Mouse (Mus musculus) G1E (cell line): ENCODE results near the gene Mon2. TPM values are rescaled to one million over a fixed set of nuclear protein-coding genes. Genes with fewer than 3 reads are reported as not detected.
A peak's percentile ranks its signal among the peaks of the same experiment; 100 is the strongest.

Source experiments
- ATAC-seq: 2 replicates; pipeline ENCODE4 v1.8.0; 2016; ENCODE audit warnings: mild to moderate bottlenecking; ENCODE audit not compliant: insufficient number of reproducible peaks, poor library complexity, low FRiP score, severe bottlenecking; ENCODE audit errors: extremely low read depth
- DNase-seq: peaks from one replicate; pipeline ENCODE4 v3.0.0; 2012; ENCODE audit warnings: low spot score
- H3K27me3 ChIP-seq: 2 replicates; pipeline ENCODE4 v1.6.1; 2012; ENCODE audit warnings: mild to moderate bottlenecking, low read length, inconsistent platforms; ENCODE audit not compliant: insufficient read depth
- H3K36me3 ChIP-seq: replicated peaks from 2 replicates; pipeline ENCODE3; 2012; ENCODE audit warnings: mild to moderate bottlenecking, inconsistent platforms
- H3K4me1 ChIP-seq: 2 replicates; pipeline ENCODE4 v1.6.1; 2012; ENCODE audit warnings: low read depth, low read length, inconsistent platforms, mixed read lengths; ENCODE audit not compliant: insufficient read depth
- H3K4me3 ChIP-seq: 2 replicates; pipeline ENCODE4 v1.5.1; 2012; ENCODE audit warnings: low read depth, mild to moderate bottlenecking, inconsistent platforms, low read length, moderate library complexity, mixed read lengths
- H3K9me3 ChIP-seq: replicated peaks from 2 replicates; pipeline ENCODE4 v1.6.1; 2012; ENCODE audit warnings: inconsistent platforms
- CTCF ChIP-seq: IDR thresholded peaks from 2 replicates; pipeline ENCODE4 v1.5.1; 2012; ENCODE audit warnings: low read depth, low read length, inconsistent platforms, mixed read lengths
- GATA1 ChIP-seq: IDR thresholded peaks from 2 replicates; pipeline ENCODE4 v1.6.1; 2012; ENCODE audit warnings: borderline replicate concordance, low read length, inconsistent platforms, mixed read lengths
- GATA2 ChIP-seq: IDR thresholded peaks from 2 replicates; pipeline ENCODE4 v1.6.1; 2012; ENCODE audit warnings: low read depth, low read length, inconsistent platforms, borderline replicate concordance
- POLR2AphosphoS5 ChIP-seq: IDR thresholded peaks from 2 replicates; pipeline ENCODE4 v1.6.1; 2012; ENCODE audit warnings: low read depth, low read length, inconsistent platforms; ENCODE audit not compliant: insufficient replicate concordance
- TAL1 ChIP-seq: conservative IDR thresholded peaks from 2 replicates; pipeline ENCODE4 v1.6.1; 2012; ENCODE audit warnings: low read depth, low read length, inconsistent platforms, mixed read lengths
- polyA plus RNA-seq: library from polyadenylated mRNA; stranded (reverse); fragments of >175 nt; gene quantifications from 2 replicates; pipeline ENCODE4 v1.2.3, GENCODE M21; 2012
- total RNA-seq, 2 experiments: library from RNA; stranded (forward) in 1 of 2; stranded (reverse) in 1 of 2; fragments of 200-1000 nt in 1 of 2; fragments of >200 nt in 1 of 2; fragmentation: Nextera tagmentation in 1 of 2; gene quantifications; 2 replicates each; pipeline ENCODE4 v1.2.3; 2014 to 2017

Mon2 gene
- total and polyA plus RNA-seq, 3 experiments, result 14.4 to 68.6 (median 65.7) TPM

DNA sequence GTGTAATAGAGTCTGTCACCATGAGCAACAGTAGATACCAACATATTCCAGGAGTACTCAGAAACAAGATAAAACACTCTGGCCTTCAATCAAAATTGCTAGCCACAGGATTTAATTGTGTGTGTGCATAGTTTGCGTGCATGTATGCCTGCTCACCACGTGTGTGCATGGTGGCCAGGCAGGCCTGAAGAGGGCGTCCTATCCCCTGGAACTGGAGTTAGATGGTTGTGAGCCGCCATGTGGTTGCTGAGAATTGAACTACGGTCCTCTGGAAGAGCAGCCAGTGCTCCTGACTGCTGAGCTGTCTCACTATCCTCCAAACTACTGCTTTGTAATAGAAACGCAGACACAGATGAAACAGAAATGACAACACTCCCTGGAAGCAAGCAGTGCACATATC, 85.7 kb downstream of the Mon2 start:
- no peak for TF ChIP-seq GATA2
- no peak for TF ChIP-seq GATA1
- TF ChIP-seq POLR2AphosphoS5, result no peak
- no peak for TF ChIP-seq TAL1
- TF ChIP-seq CTCF, result no peak
- no peaks in the 10 kb centered on the region for H3K9me3 ChIP-seq
- peaks cover 22% of the 10 kb centered on the region for H3K4me1 ChIP-seq
- H3K27me3 ChIP-seq, result no peaks in the 10 kb centered on the region
- ATAC-seq, result no peak
- H3K4me3 ChIP-seq, result no peak overlapping the region
- H3K36me3 ChIP-seq, result peaks cover 43% of the 10 kb centered on the region
- no peak for DNase-seq

DNA sequence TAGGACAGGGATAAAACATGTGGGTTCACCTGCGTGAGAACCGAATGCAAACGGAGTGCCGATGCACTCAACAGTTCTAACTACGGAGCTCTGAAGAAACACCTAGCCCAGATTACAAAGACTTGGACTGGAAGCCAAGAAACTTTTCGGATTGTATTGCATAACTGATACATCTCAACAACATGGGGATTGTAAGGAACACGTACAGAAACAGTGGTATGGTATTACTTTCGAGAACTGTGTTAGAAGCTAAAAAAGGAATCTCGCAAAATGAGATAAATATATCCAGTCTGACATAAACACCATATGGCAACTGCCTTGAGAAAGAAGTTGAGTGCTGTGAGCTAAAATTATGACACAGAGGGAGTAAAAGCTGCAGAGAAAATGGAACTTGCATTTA, 86.4 kb downstream of the Mon2 start:
- ATAC-seq, result no peak
- H3K9me3 ChIP-seq, result no peaks in the 10 kb centered on the region
- H3K27me3 ChIP-seq, result no peaks in the 10 kb centered on the region
- DNase-seq, result no peak
- no peak overlapping the region for H3K4me3 ChIP-seq
- TF ChIP-seq GATA1 (no peak), POLR2AphosphoS5 (no peak), TAL1 (no peak), GATA2 (no peak), CTCF (no peak)
- peaks cover 22% of the 10 kb centered on the region for H3K4me1 ChIP-seq
- peaks cover 38% of the 10 kb centered on the region for H3K36me3 ChIP-seq

DNA sequence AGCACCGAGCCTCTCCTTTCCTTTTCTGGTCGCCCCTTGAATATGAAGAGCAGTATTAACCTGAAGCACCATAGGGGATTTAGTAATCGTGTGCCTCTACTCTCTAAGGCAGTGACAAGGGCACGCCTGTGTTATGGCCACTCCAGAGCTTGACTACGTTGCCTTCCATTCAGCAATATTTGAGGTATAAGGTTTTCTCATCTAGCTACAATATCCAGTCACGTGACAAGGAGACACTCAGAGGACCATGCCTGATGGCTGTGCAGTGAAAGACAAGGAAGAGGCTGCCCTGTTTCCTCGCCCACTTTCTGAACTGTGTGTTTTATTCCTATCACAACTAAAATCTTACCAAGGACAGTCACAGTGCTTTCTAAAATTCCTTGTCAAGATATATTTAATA, 87.9 kb downstream of the Mon2 start:
- ATAC-seq (no peak), DNase-seq (no peak)
- Histone ChIP-seq H3K4me3 (no peak overlapping the region), H3K4me1 (peaks cover 32% of the 10 kb centered on the region), H3K27me3 (no peaks in the 10 kb centered on the region), H3K36me3 (peaks cover 29% of the 10 kb centered on the region), H3K9me3 (no peaks in the 10 kb centered on the region)
- TF ChIP-seq CTCF, result no peak
- no peak for TF ChIP-seq POLR2AphosphoS5
- TF ChIP-seq GATA2, result no peak
- TF ChIP-seq GATA1, result no peak
- TF ChIP-seq TAL1, result no peak

GRCm38 (mm10) chr10:122987671-122988128, 88.6 kb downstream of the Mon2 start:
- no peak for TF ChIP-seq GATA1
- TF ChIP-seq POLR2AphosphoS5, result no peak
- TF ChIP-seq CTCF, result no peak
- TF ChIP-seq TAL1, result no peak
- TF ChIP-seq GATA2, result no peak
- Histone ChIP-seq H3K27me3 (no peaks in the 10 kb centered on the region), H3K4me3 (no peak overlapping the region; the same call in 1 of the 2 replicates), H3K36me3 (peaks cover 31% of the 10 kb centered on the region), H3K9me3 (no peaks in the 10 kb centered on the region), H3K4me1 (peaks cover 38% of the 10 kb centered on the region)
- ATAC-seq (0 out of 2 replicates have a peak, but pooled peaks have one; percentile 36), DNase-seq (peak; percentile 55)

- H3K9me3 ChIP-seq, result no peaks in the 10 kb centered on the region
- peak; percentile 56 for ATAC-seq
- H3K36me3 ChIP-seq, result peaks cover 27% of the 10 kb centered on the region
- peak; percentile 62 for DNase-seq
- H3K27me3 ChIP-seq, result no peaks in the 10 kb centered on the region
- peak overlapping the region; percentile 94 for H3K4me3 ChIP-seq
- TF ChIP-seq GATA1 (no peak), POLR2AphosphoS5 (no peak), TAL1 (no peak), GATA2 (no peak), CTCF (no peak)
- H3K4me1 ChIP-seq, result peaks cover 37% of the 10 kb centered on the region
Observed at GRCm38 (mm10) chr10:122986320-122987225, 89.7 kb downstream of the Mon2 start.

DNA sequence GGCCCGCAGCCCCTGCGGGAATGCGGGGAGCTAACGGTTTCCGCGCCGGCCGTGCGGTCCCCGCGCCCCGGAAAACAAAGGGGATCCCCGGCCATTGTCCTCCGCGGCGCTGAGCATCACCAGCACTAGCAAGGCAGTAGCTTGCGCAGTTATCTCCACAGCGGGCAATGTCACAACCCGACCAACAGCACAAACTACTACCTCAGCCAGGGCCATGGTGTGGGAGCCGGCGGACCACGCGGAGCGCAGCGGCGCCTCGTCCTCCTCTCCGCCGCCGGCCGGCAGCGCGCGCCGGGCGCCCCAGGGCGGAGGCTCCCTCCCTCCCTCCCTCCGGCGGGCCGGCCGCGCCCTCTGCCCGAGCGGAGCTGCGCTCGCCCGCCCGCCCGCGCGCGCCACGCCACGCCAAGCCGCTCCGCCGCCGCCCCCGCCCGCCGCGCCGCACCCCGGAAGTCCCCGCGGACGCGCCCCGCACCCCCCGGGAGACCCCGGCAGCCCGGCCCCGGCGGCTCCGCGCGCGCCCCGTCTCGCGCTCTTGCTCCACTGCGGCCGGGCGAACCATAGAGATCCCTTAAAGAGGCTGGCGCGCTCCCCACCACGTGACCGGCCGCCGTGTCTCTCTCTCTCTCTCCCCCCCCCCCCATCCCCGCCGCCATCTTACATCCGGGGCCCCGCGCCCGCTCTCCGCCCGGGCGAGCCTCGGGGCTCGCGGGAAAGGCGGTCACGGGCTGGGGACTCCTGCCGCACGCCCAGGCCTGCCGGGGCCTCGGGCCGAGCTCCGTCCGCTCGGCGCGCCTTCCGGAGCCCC, 90.6 kb downstream of the Mon2 start:
- Histone ChIP-seq H3K27me3 (no peaks in the 10 kb centered on the region), H3K4me3 (peak overlapping the region; percentile 94), H3K4me1 (peaks cover 35% of the 10 kb centered on the region), H3K36me3 (peaks cover 27% of the 10 kb centered on the region), H3K9me3 (no peaks in the 10 kb centered on the region)
- ATAC-seq, result peak; percentile 12; the same call in 1 of the 2 replicates
- peak; percentile 83 for DNase-seq
- TF ChIP-seq GATA2 (no peak), GATA1 (no peak), CTCF (no peak), TAL1 (no peak), POLR2AphosphoS5 (no peak)
